In genomic region chr1:64970685-64971084, GRCm38 (mm10) we compare ENCODE assay signal across 14 mouse cellular contexts. TPM values are rescaled to one million over a fixed set of nuclear protein-coding genes. Genes with fewer than 3 reads are reported as not detected.
DNase-seq lines count a peak whose midpoint lies in the region; ATAC-seq and TF ChIP-seq lines count a peak whose summit lies in the region.
"Had no signal": no experiment of that assay in that cellular context is flagged by ENCODE, and none has a peak within 500 bp of the region (broad histone marks: within the 10 kb centered on the region; RNA-seq: fewer than 3 reads in every experiment).

No protein-coding gene starts in this region.

- H3K36me3 ChIP-seq in kidney, embryonic 14.5 days (ENCODE audit: control insufficient read depth, insufficient read depth, low read length), result no peaks in the 10 kb centered on the region
- H3K36me3 ChIP-seq in myocyte (ENCODE audit: control insufficient read depth, insufficient read depth), result no peaks in the 10 kb centered on the region
- no peaks in the 10 kb centered on the region for H3K36me3 ChIP-seq in hindbrain, postnatal 0 days (ENCODE audit: insufficient read depth, low read length)
- H3K36me3 ChIP-seq in midbrain, embryonic 14.5 days (ENCODE audit: control insufficient read depth, insufficient read depth, low read length), result no peaks in the 10 kb centered on the region
- H3K36me3 ChIP-seq: hindbrain, embryonic 15.5 days; limb, embryonic 13.5 days had no signal

- no peak overlapping the region for H3K4me2 ChIP-seq in kidney, embryonic 14.5 days (replicated peaks; ENCODE audit: low read depth, low read length)
- H3K4me2 ChIP-seq in myocyte (ENCODE audit: low read depth), result peak overlapping the region; percentile 25
- no peak overlapping the region for H3K4me2 ChIP-seq in hindbrain, postnatal 0 days (ENCODE audit: low read depth, low read length)
- no peak overlapping the region for H3K4me2 ChIP-seq in midbrain, embryonic 14.5 days (ENCODE audit: low read length)
- H3K4me2 ChIP-seq: forebrain, embryonic 13.5 days; hindbrain, embryonic 15.5 days; limb, embryonic 13.5 days had no signal

- peak; percentile 7 for DNase-seq in kidney, adult 11 months
- DNase-seq in 416B (ENCODE audit: low read depth), result peak; percentile 44
- no peak for DNase-seq in frontal cortex, postnatal 10 days (ENCODE audit: low spot score in 2 of 2)
- no peak for DNase-seq in hindbrain, postnatal 0 days (ENCODE audit: low spot score)
- DNase-seq in midbrain, embryonic 14.5 days, result no peak
- DNase-seq: cerebellum, postnatal 10 days; gastrocnemius, postnatal 14 days; layer of hippocampus, adult 9-11 months had no signal

- TF ChIP-seq CTCF in hindbrain, postnatal 0 days (IDR thresholded peaks at IDR 0.05; ENCODE audit: low read depth), result no peak

- H3K79me2 ChIP-seq in myocyte (ENCODE audit: control insufficient read depth, insufficient read depth), result no peaks in the 10 kb centered on the region

- H3K9me3 ChIP-seq in kidney, embryonic 14.5 days (ENCODE audit: control insufficient read depth, low read length), result no peaks in the 10 kb centered on the region
- H3K9me3 ChIP-seq in hindbrain, postnatal 0 days (ENCODE audit: low read length), result no peaks in the 10 kb centered on the region
- no peaks in the 10 kb centered on the region for H3K9me3 ChIP-seq in midbrain, embryonic 14.5 days (ENCODE audit: control insufficient read depth, low read length)
- H3K9me3 ChIP-seq: forebrain, embryonic 13.5 days; hindbrain, embryonic 15.5 days; limb, embryonic 13.5 days had no signal

- TF ChIP-seq POLR2A in myocyte (IDR thresholded peaks at IDR 0.05; ENCODE audit: insufficient read length, low read depth), result no peak

- no peak overlapping the region for H3K27ac ChIP-seq in kidney, embryonic 14.5 days (ENCODE audit: low read depth, low read length)
- H3K27ac ChIP-seq in hindbrain, postnatal 0 days, result no peak overlapping the region
- H3K27ac ChIP-seq in midbrain, embryonic 14.5 days (replicated peaks; ENCODE audit: low read depth, low read length), result no peak overlapping the region
- H3K27ac ChIP-seq: forebrain, embryonic 13.5 days; hindbrain, embryonic 15.5 days; limb, embryonic 13.5 days had no signal

- H3K4me1 ChIP-seq in kidney, embryonic 14.5 days (ENCODE audit: control insufficient read depth, insufficient read depth, low read length), result no peaks in the 10 kb centered on the region
- no peaks in the 10 kb centered on the region for H3K4me1 ChIP-seq in hindbrain, postnatal 0 days (ENCODE audit: insufficient read depth, low read length)
- H3K4me1 ChIP-seq in midbrain, embryonic 14.5 days (ENCODE audit: control insufficient read depth, insufficient read depth, low read length), result peaks cover 12% of the 10 kb centered on the region

- no peaks in the 10 kb centered on the region for H3K27me3 ChIP-seq in kidney, embryonic 14.5 days (ENCODE audit: control insufficient read depth, insufficient read depth, low read length)
- H3K27me3 ChIP-seq in myocyte (ENCODE audit: control insufficient read depth, insufficient read depth, insufficient read length), result no peaks in the 10 kb centered on the region
- H3K27me3 ChIP-seq in hindbrain, postnatal 0 days (ENCODE audit: insufficient read depth, low read length), result no peaks in the 10 kb centered on the region
- no peaks in the 10 kb centered on the region for H3K27me3 ChIP-seq in midbrain, embryonic 14.5 days (ENCODE audit: control insufficient read depth, insufficient read depth, low read length)
- H3K27me3 ChIP-seq: hindbrain, embryonic 15.5 days; limb, embryonic 13.5 days had no signal

- ATAC-seq in kidney, embryonic 14.5 days (ENCODE audit: low FRiP score, low TSS enrichment), result no peak
- ATAC-seq in activated CD4-positive, CD25-positive, alpha-beta regulatory T cell, adult 4 months, result peak; percentile 98
- no peak for ATAC-seq in hindbrain, postnatal 0 days
- ATAC-seq in midbrain, embryonic 14.5 days (ENCODE audit: low FRiP score, low TSS enrichment), result no peak
- ATAC-seq: forebrain, embryonic 13.5 days had no signal

- H3K9ac ChIP-seq in kidney, embryonic 14.5 days (ENCODE audit: low read depth, low read length), result no peak overlapping the region
- no peak overlapping the region for H3K9ac ChIP-seq in hindbrain, postnatal 0 days (replicated peaks; ENCODE audit: low read length)
- no peak overlapping the region for H3K9ac ChIP-seq in midbrain, embryonic 14.5 days (replicated peaks; ENCODE audit: low read length)
- H3K9ac ChIP-seq: forebrain, embryonic 13.5 days; hindbrain, embryonic 15.5 days; limb, embryonic 13.5 days had no signal

- H3K4me3 ChIP-seq in kidney, embryonic 14.5 days (ENCODE audit: low read length), result no peak overlapping the region
- no peak overlapping the region for H3K4me3 ChIP-seq in myocyte
- no peak overlapping the region for H3K4me3 ChIP-seq in hindbrain, postnatal 0 days (ENCODE audit: low read length)
- no peak overlapping the region for H3K4me3 ChIP-seq in midbrain, embryonic 14.5 days (replicated peaks; ENCODE audit: low read depth, low read length)
- H3K4me3 ChIP-seq: forebrain, embryonic 13.5 days; hindbrain, embryonic 15.5 days; limb, embryonic 13.5 days had no signal

- no peak overlapping the region for H3ac ChIP-seq in myocyte (ENCODE audit: control insufficient read depth, insufficient read length)

- WGBS in kidney, embryonic 14.5 days, result 71% methylated on average over 5 of the region's 5 CpGs
- WGBS in hindbrain, postnatal 0 days, result 72% methylated on average over 5 of the region's 5 CpGs
- WGBS in midbrain, embryonic 14.5 days, result 82% methylated on average over 5 of the region's 5 CpGs

TF ChIP-seq in myocyte, 11 proteins besides CTCF, POLR2A, EP300 and RAD21:
- TF ChIP-seq MAX (IDR thresholded peaks at IDR 0.05; ENCODE audit: low read depth) (no peak), TCF3 (IDR thresholded peaks at IDR 0.05; ENCODE audit: insufficient read length, low read depth) (no peak), TCF12 (IDR thresholded peaks at IDR 0.05; ENCODE audit: insufficient read depth, poor library complexity, severe bottlenecking) (no peak), MYOD1 (IDR thresholded peaks at IDR 0.05; ENCODE audit: control insufficient read depth in 1 of 3, insufficient read length in 2 of 3, low read depth in 2 of 3) (no peak), E2F4 (IDR thresholded peaks at IDR 0.05; ENCODE audit: insufficient read depth) (no peak), POLR2AphosphoS2 (IDR thresholded peaks at IDR 0.05; ENCODE audit: insufficient read length, low read depth) (no peak), CEBPB (IDR thresholded peaks at IDR 0.05; ENCODE audit: insufficient read depth, poor library complexity, severe bottlenecking) (no peak)

RNA-seq across cellular contexts. Expression of gene Plekhm3, which starts 14.1 kb away (rescaled TPM):
- polyA plus RNA-seq in kidney, embryonic 14.5 days (2014; fragmentation: Nextera tagmentation; extraction: Ambion mirVana), result 5.9 and 7.0 TPM in 2 replicates
- polyA plus RNA-seq in activated CD4-positive, CD25-positive, alpha-beta regulatory T cell, adult 4 months (2017; shearing (Covaris generic)), result 10 to 100 TPM in 1 of 2 experiments, 1 to 10 TPM in 1; 6.3 to 11.3 TPM
- 3.9 TPM for polyA plus RNA-seq in myocyte (2012; fragmentation: generic; extraction: Trizol)
- 12.4 and 22.4 TPM in 2 replicates for total RNA-seq in hindbrain, postnatal 0 days (2014; rRNA removed)
- 4.7 and 6.1 TPM in 2 replicates for polyA plus RNA-seq in hindbrain, postnatal 0 days (2015; fragmentation: Nextera tagmentation; extraction: Ambion mirVana)
- polyA plus RNA-seq in midbrain, embryonic 14.5 days (2014; fragmentation: Nextera tagmentation; extraction: Ambion mirVana), result 11.7 and 12.3 TPM in 2 replicates

Comparison
In these comparisons a context has a peak if more than half of its experiments do, and no peak if none do; other contexts are left out.
1. DNase-seq: peak in kidney, adult 11 months (single experiment) and 416B (single experiment); none in frontal cortex, postnatal 10 days (0 of 2), hindbrain, postnatal 0 days (single experiment) and midbrain, embryonic 14.5 days (single experiment).